Mouse (Mus musculus) kidney, postnatal 0 days (tissue): Measurements from ENCODE around the gene Cfap61. TPM values are rescaled to one million over a fixed set of nuclear protein-coding genes. Genes with fewer than 3 reads are reported as not detected.
A peak's percentile ranks its signal among the peaks of the same experiment; 100 is the strongest.

Experiments used
- ATAC-seq: fragments of 200-750 bp; cut with Nextera tagmentation; replicated peaks from 2 replicates; pipeline ENCODE4 v1.8.0; 2017; ENCODE audit warnings: low read depth, moderate number of reproducible peaks, moderate TSS enrichment, moderate library complexity; ENCODE audit not compliant: low FRiP score
- DNase-seq: peaks from one replicate; pipeline ENCODE4 v3.0.0-alpha.2; 2016; ENCODE audit warnings: low spot score
- H3K27ac ChIP-seq: fragments of 300-500 bp; sonication (generic); 2 replicates; pipeline ENCODE4 v1.5.1; 2014; ENCODE audit warnings: mild to moderate bottlenecking
- H3K27me3 ChIP-seq: fragments of 300-500 bp; sonication (generic); 2 replicates; pipeline ENCODE4 v1.6.1; 2014; ENCODE audit warnings: low read length, mixed read lengths; ENCODE audit not compliant: insufficient read depth
- H3K36me3 ChIP-seq: fragments of 300-500 bp; sonication (generic); 2 replicates; pipeline ENCODE4 v1.6.1; 2014; ENCODE audit warnings: low read length, mixed read lengths; ENCODE audit not compliant: insufficient read depth
- H3K4me1 ChIP-seq: fragments of 300-500 bp; sonication (generic); replicated peaks from 2 replicates; pipeline ENCODE4 v1.6.1; 2014; ENCODE audit warnings: antibody characterized with exemption, low read length, mixed read lengths; ENCODE audit not compliant: insufficient read depth
- H3K4me2 ChIP-seq: fragments of 300-500 bp; sonication (generic); 2 replicates; pipeline ENCODE4 v1.6.1; 2014; ENCODE audit warnings: mild to moderate bottlenecking, low read length, moderate library complexity, mixed read lengths
- H3K4me3 ChIP-seq: fragments of 300-500 bp; sonication (generic); replicated peaks from 2 replicates; pipeline ENCODE4 v1.5.1; 2014; ENCODE audit warnings: low read depth, low read length
- H3K9ac ChIP-seq: fragments of 300-500 bp; sonication (generic); 2 replicates; pipeline ENCODE4 v1.6.1; 2014; ENCODE audit warnings: low read depth, low read length
- H3K9me3 ChIP-seq: fragments of 300-500 bp; sonication (generic); replicated peaks from 2 replicates; pipeline ENCODE4 v1.6.1; 2016; ENCODE audit warnings: low read length, inconsistent platforms, mixed read lengths
- CTCF ChIP-seq: IDR thresholded peaks from 2 replicates; pipeline ENCODE4 v1.5.1; 2016; ENCODE audit warnings: antibody characterized with exemption, low read depth, mild to moderate bottlenecking, moderate library complexity
- WGBS: fragments of 180-500 bp; shearing (Covaris S2); extraction: QIAGEN DNeasy Blood & Tissue Kit; methylation state at CpG from one replicate; pipeline ENCODE4 v1.1.7; 2014; 5-methylcytosine and 5-hydroxymethylcytosine counted together
- polyA plus RNA-seq: library from polyadenylated mRNA; unstranded; fragments of >200 nt; fragmentation: Nextera tagmentation; extraction: Ambion mirVana; gene quantifications from 2 replicates; pipeline ENCODE4 v1.2.1, GENCODE M21; 2015

The Cfap61 gene
- polyA plus RNA-seq, 1 experiment from 2014 or later = 0.32 TPM

GRCm38 (mm10) chr2:145997956-145998525 lies 63.5 kb downstream of the Cfap61 start:
- H3K27ac ChIP-seq = no peak overlapping the region
- H3K4me1 ChIP-seq = no peaks in the 10 kb centered on the region
- H3K36me3 ChIP-seq = no peaks in the 10 kb centered on the region
- ATAC-seq (no peak), DNase-seq (no peak)
- no peaks in the 10 kb centered on the region for H3K9me3 ChIP-seq
- H3K27me3 ChIP-seq = no peaks in the 10 kb centered on the region
- 83% methylated on average over 5 of the region's 5 CpGs for WGBS
- H3K4me3 ChIP-seq = no peak overlapping the region
- no peak overlapping the region for H3K4me2 ChIP-seq
- no peak for TF ChIP-seq CTCF
- H3K9ac ChIP-seq = no peak overlapping the region

- Histone ChIP-seq H3K36me3 (no peaks in the 10 kb centered on the region), H3K9ac (no peak overlapping the region), H3K27me3 (no peaks in the 10 kb centered on the region), H3K27ac (no peak overlapping the region), H3K4me2 (no peak overlapping the region), H3K4me1 (no peaks in the 10 kb centered on the region), H3K4me3 (no peak overlapping the region), H3K9me3 (no peaks in the 10 kb centered on the region)
- ATAC-seq (no peak), DNase-seq (no peak)
- no peak for TF ChIP-seq CTCF
- 75% methylated on average over 6 of the region's 6 CpGs for WGBS
Observed at GRCm38 (mm10) chr2:146008801-146009200, 74.2 kb downstream of the Cfap61 start.

GRCm38 (mm10) chr2:146009596-146010349 lies 75.2 kb downstream of the Cfap61 start:
- Histone ChIP-seq H3K36me3 (no peaks in the 10 kb centered on the region), H3K4me1 (no peaks in the 10 kb centered on the region), H3K9me3 (no peaks in the 10 kb centered on the region), H3K27me3 (no peaks in the 10 kb centered on the region), H3K4me2 (no peak overlapping the region), H3K4me3 (no peak overlapping the region), H3K9ac (no peak overlapping the region), H3K27ac (no peak overlapping the region)
- no peak for ATAC-seq
- DNase-seq = no peak
- 59% methylated on average over 2 of the region's 2 CpGs for WGBS
- TF ChIP-seq CTCF = no peak

- Histone ChIP-seq H3K9me3 (no peaks in the 10 kb centered on the region), H3K9ac (no peak overlapping the region), H3K27ac (no peak overlapping the region), H3K27me3 (no peaks in the 10 kb centered on the region), H3K4me1 (no peaks in the 10 kb centered on the region), H3K36me3 (no peaks in the 10 kb centered on the region), H3K4me2 (no peak overlapping the region), H3K4me3 (no peak overlapping the region)
- ATAC-seq (no peak), DNase-seq (peak; percentile 3)
- 26% methylated on average over 2 of the region's 2 CpGs for WGBS
- TF ChIP-seq CTCF = no peak
Observed at GRCm38 (mm10) chr2:146010816-146011215, 76.2 kb downstream of the Cfap61 start.

GRCm38 (mm10) chr2:146015341-146016186 lies 81.0 kb downstream of the Cfap61 start:
- 60% methylated on average over 8 of the region's 8 CpGs for WGBS
- no peaks in the 10 kb centered on the region for H3K36me3 ChIP-seq
- no peak overlapping the region for H3K9ac ChIP-seq
- H3K4me1 ChIP-seq = no peaks in the 10 kb centered on the region
- no peak overlapping the region for H3K4me2 ChIP-seq
- DNase-seq = no peak
- no peaks in the 10 kb centered on the region for H3K9me3 ChIP-seq
- H3K27me3 ChIP-seq = no peaks in the 10 kb centered on the region
- no peak for TF ChIP-seq CTCF
- no peak overlapping the region for H3K4me3 ChIP-seq
- H3K27ac ChIP-seq = no peak overlapping the region
- no peak for ATAC-seq

- DNase-seq (no peak), ATAC-seq (no peak)
- WGBS = 82% methylated on average over 6 of the region's 6 CpGs
- no peak overlapping the region for H3K27ac ChIP-seq
- H3K4me1 ChIP-seq = no peaks in the 10 kb centered on the region
- H3K36me3 ChIP-seq = no peaks in the 10 kb centered on the region
- no peaks in the 10 kb centered on the region for H3K27me3 ChIP-seq
- TF ChIP-seq CTCF = no peak
- no peak overlapping the region for H3K4me2 ChIP-seq
- H3K9ac ChIP-seq = no peak overlapping the region
- no peak overlapping the region for H3K4me3 ChIP-seq
- H3K9me3 ChIP-seq = no peaks in the 10 kb centered on the region
Observed at GRCm38 (mm10) chr2:146022846-146023245, 88.3 kb downstream of the Cfap61 start.
